Mouse (Mus musculus): ENCODE results near the gene Mettl21a. TPM values are rescaled to one million over a fixed set of nuclear protein-coding genes. Genes with fewer than 3 reads are reported as not detected.

The Mettl21a gene
- polyA plus RNA-seq, 1 experiment from 2014 or later: 21.5 TPM

DNA sequence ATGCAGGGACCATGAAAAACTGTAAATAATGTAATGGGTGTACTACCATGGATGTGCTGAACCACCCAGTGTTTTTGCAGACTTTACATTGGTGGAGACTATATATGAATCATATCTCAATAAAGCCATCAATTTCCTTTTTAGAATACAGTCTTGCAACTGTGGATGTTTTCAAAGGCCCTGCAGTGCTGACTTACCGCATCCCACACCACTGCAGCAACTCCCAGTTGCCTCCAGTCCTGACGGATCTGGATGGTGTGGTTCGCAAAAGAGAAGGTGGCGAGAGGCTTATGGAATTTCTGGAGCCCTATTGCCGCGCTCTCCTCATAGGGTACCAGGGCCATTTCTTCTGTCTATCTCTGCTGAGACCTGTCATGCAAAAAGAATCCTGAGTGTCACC is 966 bp downstream of the Mettl21a start:
- peak overlapping the region; percentile 67 for H3K4me2 ChIP-seq (replicated peaks; ENCODE audit: low read depth, low read length)
- H3K4me1 ChIP-seq (ENCODE audit: insufficient read depth, low read length): peaks cover 27% of the 10 kb centered on the region
- peaks cover 4% of the 10 kb centered on the region for H3K36me3 ChIP-seq (ENCODE audit: insufficient read depth, low read length)
- WGBS: 65% methylated on average over 6 of the region's 6 CpGs
- ATAC-seq (ENCODE audit: low FRiP score, low TSS enrichment): no peak
- peak overlapping the region; percentile 79 for H3K4me3 ChIP-seq (ENCODE audit: low read length)
- no peak overlapping the region for H3K27ac ChIP-seq (ENCODE audit: low read length)
- H3K27me3 ChIP-seq (ENCODE audit: insufficient read depth, low read length): no peaks in the 10 kb centered on the region
- H3K9ac ChIP-seq (replicated peaks; ENCODE audit: low read length): peak overlapping the region; percentile 93; the same call in 1 of the 2 replicates
- no peaks in the 10 kb centered on the region for H3K9me3 ChIP-seq (ENCODE audit: low read length)

DNA sequence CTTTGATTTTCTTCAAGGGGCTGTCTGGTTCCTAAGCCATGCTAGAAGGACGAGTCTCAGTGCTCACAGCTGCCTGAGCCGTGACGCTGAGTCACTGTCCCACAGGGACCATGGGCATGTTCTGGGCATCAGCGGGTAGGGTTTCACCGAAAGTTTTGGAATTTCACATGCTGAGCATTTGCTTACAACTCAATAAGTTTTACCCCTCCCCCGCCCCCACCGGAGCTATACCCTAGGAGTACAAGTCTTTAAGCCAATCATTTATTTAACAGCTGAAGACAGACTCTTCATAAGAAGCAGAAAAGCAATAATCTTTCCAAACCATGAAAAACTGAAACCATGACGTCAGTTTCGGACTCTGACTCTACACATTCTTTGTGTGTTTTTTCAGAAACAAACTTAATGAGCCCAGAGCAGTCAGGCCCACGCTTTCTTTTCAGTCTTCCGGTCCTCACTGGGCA is 1.5 kb downstream of the Mettl21a start:
- no peak for ATAC-seq (ENCODE audit: low FRiP score, low TSS enrichment)
- WGBS: 65% methylated on average over 11 of the region's 11 CpGs
- Histone ChIP-seq H3K4me1 (ENCODE audit: insufficient read depth, low read length) (peaks cover 24% of the 10 kb centered on the region), H3K4me2 (replicated peaks; ENCODE audit: low read depth, low read length) (peak overlapping the region; percentile 67; the same call in 1 of the 2 replicates), H3K9me3 (ENCODE audit: low read length) (no peaks in the 10 kb centered on the region), H3K9ac (replicated peaks; ENCODE audit: low read length) (no peak overlapping the region), H3K27ac (ENCODE audit: low read length) (no peak overlapping the region), H3K4me3 (ENCODE audit: low read length) (no peak overlapping the region), H3K36me3 (ENCODE audit: insufficient read depth, low read length) (peaks cover 5% of the 10 kb centered on the region), H3K27me3 (ENCODE audit: insufficient read depth, low read length) (no peaks in the 10 kb centered on the region)

DNA sequence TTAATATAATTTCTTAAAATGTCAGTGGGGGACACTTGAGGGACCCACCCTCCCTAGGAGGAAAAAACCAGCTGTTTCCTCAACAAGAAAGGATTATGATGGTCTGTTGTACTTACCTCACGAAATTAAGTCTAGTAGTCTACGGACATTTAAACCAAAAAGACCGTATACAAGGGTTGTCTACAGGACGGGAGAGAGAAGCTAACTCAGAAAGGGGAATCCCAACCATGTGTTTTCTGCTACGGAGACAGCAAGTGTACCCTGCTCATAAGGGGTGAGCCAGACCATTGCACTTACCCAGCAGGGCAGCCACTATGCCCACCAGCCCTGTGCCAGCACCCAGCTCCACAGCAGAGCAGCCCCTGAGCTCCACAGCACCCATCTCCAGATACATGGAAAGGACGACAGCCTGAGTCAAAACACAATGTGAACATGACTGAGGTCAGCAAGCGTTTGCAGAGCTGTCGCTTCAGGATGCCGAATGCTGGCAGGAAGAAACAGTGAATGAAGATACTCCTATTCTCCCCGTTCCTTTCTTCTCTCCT is 2.2 kb downstream of the Mettl21a start:
- Histone ChIP-seq H3K9ac (replicated peaks; ENCODE audit: low read length) (no peak overlapping the region), H3K9me3 (ENCODE audit: low read length) (no peaks in the 10 kb centered on the region), H3K4me1 (ENCODE audit: insufficient read depth, low read length) (peaks cover 18% of the 10 kb centered on the region), H3K27me3 (ENCODE audit: insufficient read depth, low read length) (no peaks in the 10 kb centered on the region), H3K4me3 (ENCODE audit: low read length) (no peak overlapping the region), H3K4me2 (replicated peaks; ENCODE audit: low read depth, low read length) (no peak overlapping the region), H3K36me3 (ENCODE audit: insufficient read depth, low read length) (peaks cover 5% of the 10 kb centered on the region), H3K27ac (ENCODE audit: low read length) (no peak overlapping the region)
- no peak for ATAC-seq (ENCODE audit: low FRiP score, low TSS enrichment)
- WGBS: 88% methylated on average over 10 of the region's 10 CpGs

DNA sequence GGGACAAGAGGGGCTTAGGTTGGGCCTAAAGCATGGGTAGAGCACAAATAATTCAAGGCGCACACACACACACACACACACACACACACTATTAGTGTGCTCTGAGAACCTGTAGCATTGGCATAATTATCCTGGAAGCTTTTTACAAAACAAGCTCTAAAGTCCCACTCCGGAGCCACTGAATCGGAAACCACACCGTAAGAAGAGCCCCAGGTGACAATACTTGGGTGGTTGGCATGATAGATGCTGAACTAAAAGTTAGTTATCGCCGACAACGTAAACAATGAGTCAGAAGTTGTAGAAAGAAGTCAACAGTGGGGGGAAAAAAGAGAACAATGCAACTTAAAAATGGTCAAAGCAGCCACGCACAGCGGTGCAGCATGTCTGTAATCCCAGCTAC is 2.7 kb downstream of the Mettl21a start:
- no peak for ATAC-seq (ENCODE audit: low FRiP score, low TSS enrichment)
- Histone ChIP-seq H3K4me2 (replicated peaks; ENCODE audit: low read depth, low read length) (no peak overlapping the region), H3K27me3 (ENCODE audit: insufficient read depth, low read length) (no peaks in the 10 kb centered on the region), H3K4me1 (ENCODE audit: insufficient read depth, low read length) (peaks cover 18% of the 10 kb centered on the region), H3K27ac (ENCODE audit: low read length) (no peak overlapping the region), H3K4me3 (ENCODE audit: low read length) (no peak overlapping the region), H3K9me3 (ENCODE audit: low read length) (no peaks in the 10 kb centered on the region), H3K9ac (replicated peaks; ENCODE audit: low read length) (no peak overlapping the region), H3K36me3 (ENCODE audit: insufficient read depth, low read length) (peaks cover 5% of the 10 kb centered on the region)
- 91% methylated on average over 9 of the region's 9 CpGs for WGBS

DNA sequence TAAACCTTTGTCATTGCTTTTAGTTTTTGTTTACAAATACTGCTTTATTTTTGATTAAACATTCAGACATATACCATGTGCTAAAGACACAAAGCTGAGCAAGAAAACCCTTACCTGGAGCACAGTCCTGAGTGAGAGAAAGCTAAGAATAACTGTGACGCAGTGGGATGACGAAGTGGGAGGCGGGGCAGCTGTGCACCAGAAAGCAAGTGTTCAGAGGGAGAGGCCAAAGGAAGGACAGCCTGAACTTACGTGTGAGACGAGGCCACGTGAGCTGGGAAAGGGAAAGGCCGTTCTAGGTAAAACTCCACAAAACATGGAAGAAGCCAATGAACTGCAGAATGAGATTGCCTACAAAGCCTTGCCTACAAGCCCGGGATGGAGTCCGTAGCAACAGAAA is 7.1 kb downstream of the Mettl21a start:
- Histone ChIP-seq H3K4me3 (ENCODE audit: low read length) (no peak overlapping the region), H3K27ac (ENCODE audit: low read length) (no peak overlapping the region), H3K4me2 (replicated peaks; ENCODE audit: low read depth, low read length) (no peak overlapping the region), H3K9me3 (ENCODE audit: low read length) (no peaks in the 10 kb centered on the region), H3K27me3 (ENCODE audit: insufficient read depth, low read length) (no peaks in the 10 kb centered on the region), H3K9ac (replicated peaks; ENCODE audit: low read length) (no peak overlapping the region), H3K36me3 (ENCODE audit: insufficient read depth, low read length) (peaks cover 21% of the 10 kb centered on the region), H3K4me1 (ENCODE audit: insufficient read depth, low read length) (no peaks in the 10 kb centered on the region)
- ATAC-seq (ENCODE audit: low FRiP score, low TSS enrichment): no peak
- WGBS: 83% methylated on average over 9 of the region's 9 CpGs

DNA sequence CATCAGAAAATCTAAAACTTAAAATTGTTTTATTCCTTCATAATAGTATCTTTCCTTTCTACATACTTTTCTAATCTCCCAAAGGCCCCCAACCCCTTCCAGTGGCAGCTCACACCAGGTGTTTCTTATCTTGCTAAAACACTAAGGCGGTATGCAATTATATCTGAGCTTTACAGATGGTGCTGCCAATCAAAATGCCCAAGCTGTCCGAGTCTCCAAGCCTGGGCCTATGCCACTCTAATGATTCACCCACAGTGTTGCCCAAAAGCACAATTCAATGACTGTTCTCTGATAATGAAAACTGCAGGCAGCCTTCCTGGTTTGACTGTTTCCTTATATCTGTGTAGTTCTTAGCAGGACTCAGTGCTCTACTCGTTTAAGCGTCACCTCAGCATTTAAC is 7.9 kb downstream of the Mettl21a start:
- Histone ChIP-seq H3K9me3 (ENCODE audit: low read length) (no peaks in the 10 kb centered on the region), H3K4me3 (ENCODE audit: low read length) (no peak overlapping the region), H3K27me3 (ENCODE audit: insufficient read depth, low read length) (no peaks in the 10 kb centered on the region), H3K36me3 (ENCODE audit: insufficient read depth, low read length) (peaks cover 21% of the 10 kb centered on the region), H3K4me1 (ENCODE audit: insufficient read depth, low read length) (no peaks in the 10 kb centered on the region), H3K27ac (ENCODE audit: low read length) (no peak overlapping the region), H3K9ac (replicated peaks; ENCODE audit: low read length) (no peak overlapping the region), H3K4me2 (replicated peaks; ENCODE audit: low read depth, low read length) (no peak overlapping the region)
- WGBS: 78% methylated on average over 4 of the region's 4 CpGs
- no peak for ATAC-seq (ENCODE audit: low FRiP score, low TSS enrichment)

DNA sequence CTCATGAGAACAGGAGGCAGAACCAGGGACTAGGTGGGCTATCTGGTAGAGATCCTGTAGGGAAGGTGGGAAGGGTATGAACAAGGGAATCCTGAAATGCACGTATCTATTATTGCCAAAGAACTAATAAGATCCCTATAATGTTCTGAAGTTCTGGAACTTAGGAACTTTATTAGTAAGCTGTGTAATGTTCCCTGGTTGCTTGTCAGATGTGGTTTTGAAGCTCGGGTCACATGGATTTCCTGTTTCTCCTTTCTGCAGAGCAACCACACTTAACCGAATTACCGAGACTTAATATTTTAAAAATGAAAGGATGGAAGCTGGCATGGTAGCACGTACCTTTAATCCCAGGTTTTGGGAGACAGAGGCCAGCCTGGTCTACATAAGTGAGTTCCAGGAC is 13.7 kb downstream of the Mettl21a start:
- Histone ChIP-seq H3K27ac (ENCODE audit: low read length) (no peak overlapping the region), H3K4me1 (ENCODE audit: insufficient read depth, low read length) (0 out of 2 replicates have a peak, but pooled peaks cover 6% of the 10 kb centered on the region), H3K4me2 (replicated peaks; ENCODE audit: low read depth, low read length) (no peak overlapping the region), H3K9ac (replicated peaks; ENCODE audit: low read length) (no peak overlapping the region), H3K36me3 (ENCODE audit: insufficient read depth, low read length) (peaks cover 18% of the 10 kb centered on the region), H3K27me3 (ENCODE audit: insufficient read depth, low read length) (no peaks in the 10 kb centered on the region), H3K9me3 (ENCODE audit: low read length) (no peaks in the 10 kb centered on the region), H3K4me3 (ENCODE audit: low read length) (no peak overlapping the region)
- WGBS: 95% methylated on average over 5 of the region's 5 CpGs
- no peak for ATAC-seq (ENCODE audit: low FRiP score, low TSS enrichment)

DNA sequence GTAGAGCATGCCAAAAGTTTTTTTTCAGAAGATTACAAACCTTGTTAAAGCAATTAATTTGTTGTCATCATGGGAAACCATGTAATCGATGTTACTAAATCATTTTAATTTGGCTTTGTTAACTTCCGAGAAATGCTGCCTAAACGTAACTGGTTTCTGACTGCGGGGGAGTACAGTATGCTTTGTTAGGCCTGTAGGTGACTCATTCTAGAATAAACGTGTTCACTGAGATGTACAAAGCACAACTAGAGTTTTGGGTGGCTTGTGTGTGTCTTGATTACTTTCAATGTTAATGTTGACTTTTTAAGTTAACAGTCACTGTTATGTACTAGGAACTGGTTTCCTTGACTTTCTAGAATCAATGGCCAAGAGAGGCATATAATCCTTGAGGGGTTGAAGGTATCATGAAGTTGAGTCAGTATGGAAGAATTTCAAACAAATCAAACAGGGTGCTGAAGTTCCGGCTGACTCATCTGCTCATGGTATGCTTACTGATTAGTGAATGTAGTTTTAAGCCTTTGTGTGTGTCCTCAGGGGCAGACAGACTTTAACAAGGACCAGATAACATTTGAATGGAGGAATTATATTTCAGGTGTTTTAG is 15.7 kb downstream of the Mettl21a start:
- 63% methylated on average over 6 of the region's 6 CpGs for WGBS
- no peak for ATAC-seq (ENCODE audit: low FRiP score, low TSS enrichment)
- H3K4me3 ChIP-seq (ENCODE audit: low read length): no peak overlapping the region

DNA sequence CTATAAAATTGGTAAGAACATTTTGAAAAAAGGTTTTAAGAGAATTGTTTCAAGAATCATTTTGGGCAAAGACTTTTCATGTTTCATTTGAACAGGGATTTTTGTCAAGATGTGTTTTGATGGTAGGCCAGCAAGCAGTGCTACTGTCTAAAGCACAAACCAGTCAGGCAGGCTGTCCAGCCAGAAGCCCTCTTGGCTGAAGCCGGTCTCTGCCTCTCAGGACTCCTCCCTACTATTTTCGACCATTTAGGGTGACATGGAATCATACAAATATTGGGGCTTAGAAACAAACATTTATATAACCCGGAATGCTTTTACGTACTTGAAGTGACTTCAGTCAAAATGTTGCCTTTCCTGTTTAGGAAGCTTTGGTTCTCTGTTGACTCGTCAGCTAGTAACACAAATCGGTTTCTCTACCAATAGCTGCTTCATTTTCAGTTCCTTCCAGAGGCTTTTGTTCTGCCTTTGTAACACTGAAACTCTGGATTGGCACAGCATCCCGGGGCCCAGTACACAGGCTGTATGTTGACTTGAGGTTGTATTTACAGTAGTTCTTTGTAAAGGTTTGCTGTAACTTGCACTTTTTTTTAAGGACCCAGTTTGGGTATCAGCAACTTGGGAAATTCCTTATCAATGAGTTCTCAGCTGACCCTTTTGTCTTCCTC is 16.5 kb downstream of the Mettl21a start:
- H3K36me3 ChIP-seq (ENCODE audit: insufficient read depth, low read length): peaks cover 9% of the 10 kb centered on the region; the same call in 1 of the 2 replicates
- H3K27ac ChIP-seq (ENCODE audit: low read length): no peak overlapping the region
- H3K4me3 ChIP-seq (ENCODE audit: low read length): no peak overlapping the region
- ATAC-seq (ENCODE audit: low FRiP score, low TSS enrichment): no peak
- 87% methylated on average over 7 of the region's 7 CpGs for WGBS
- no peaks in the 10 kb centered on the region for H3K27me3 ChIP-seq (ENCODE audit: insufficient read depth, low read length)
- H3K4me2 ChIP-seq (replicated peaks; ENCODE audit: low read depth, low read length): no peak overlapping the region
- 0 out of 2 replicates have a peak, but pooled peaks cover 6% of the 10 kb centered on the region for H3K4me1 ChIP-seq (ENCODE audit: insufficient read depth, low read length)
- H3K9me3 ChIP-seq (ENCODE audit: low read length): no peaks in the 10 kb centered on the region
- no peak overlapping the region for H3K9ac ChIP-seq (replicated peaks; ENCODE audit: low read length)

More for the DNA sequence above, 15.7 kb downstream of the Mettl21a start:
- H3K4me1 ChIP-seq (ENCODE audit: insufficient read depth, low read length): 0 out of 2 replicates have a peak, but pooled peaks cover 6% of the 10 kb centered on the region
- no peak overlapping the region for H3K27ac ChIP-seq (ENCODE audit: low read length)
- no peaks in the 10 kb centered on the region for H3K9me3 ChIP-seq (ENCODE audit: low read length)
- no peak overlapping the region for H3K9ac ChIP-seq (replicated peaks; ENCODE audit: low read length)
- peaks cover 6% of the 10 kb centered on the region; the same call in 1 of the 2 replicates for H3K36me3 ChIP-seq (ENCODE audit: insufficient read depth, low read length)
- no peaks in the 10 kb centered on the region for H3K27me3 ChIP-seq (ENCODE audit: insufficient read depth, low read length)
- H3K4me2 ChIP-seq (replicated peaks; ENCODE audit: low read depth, low read length): no peak overlapping the region

DNA sequence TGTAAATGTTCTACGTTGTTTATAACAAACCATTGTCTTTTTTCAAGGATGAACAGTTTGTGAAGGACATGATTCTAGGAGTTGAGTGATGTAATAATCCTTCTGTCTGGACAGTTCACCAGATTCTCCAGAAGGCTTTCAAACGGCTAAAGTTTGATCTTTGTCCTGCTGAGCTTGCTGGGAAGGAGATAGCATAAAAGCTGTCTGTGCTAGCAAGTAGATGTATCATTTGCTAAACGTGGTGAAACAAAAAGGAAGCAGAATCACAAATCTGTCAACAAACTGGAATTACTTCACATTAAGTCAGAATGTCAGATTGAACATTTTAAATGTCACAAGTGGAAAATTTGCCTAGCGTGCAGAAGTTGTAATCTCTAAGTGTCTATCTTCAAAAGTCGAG is 18.1 kb downstream of the Mettl21a start:
- peaks cover 9% of the 10 kb centered on the region; the same call in 1 of the 2 replicates for H3K36me3 ChIP-seq (ENCODE audit: insufficient read depth, low read length)
- H3K9ac ChIP-seq (replicated peaks; ENCODE audit: low read length): no peak overlapping the region
- no peaks in the 10 kb centered on the region for H3K9me3 ChIP-seq (ENCODE audit: low read length)
- H3K27ac ChIP-seq (ENCODE audit: low read length): no peak overlapping the region
- H3K4me2 ChIP-seq (replicated peaks; ENCODE audit: low read depth, low read length): no peak overlapping the region
- H3K27me3 ChIP-seq (ENCODE audit: insufficient read depth, low read length): no peaks in the 10 kb centered on the region
- H3K4me1 ChIP-seq (ENCODE audit: insufficient read depth, low read length): 0 out of 2 replicates have a peak, but pooled peaks cover 6% of the 10 kb centered on the region
- ATAC-seq (ENCODE audit: low FRiP score, low TSS enrichment): no peak
- H3K4me3 ChIP-seq (ENCODE audit: low read length): no peak overlapping the region
- 55% methylated on average over 5 of the region's 5 CpGs for WGBS
